Mouse (Mus musculus) heart, adult 2 months (tissue): ENCODE measurements around the gene Arid1a. TPM values are rescaled to one million over a fixed set of nuclear protein-coding genes. Genes with fewer than 3 reads are reported as not detected.

Experiments
- DNase-seq, 2 experiments: peaks; one replicate each; pipeline ENCODE4 v3.0.0; 2021
- H3K27ac ChIP-seq: fragments of 200-600 bp; 2 replicates; pipeline ENCODE4 v1.8.1; 2022
- H3K27me3 ChIP-seq: fragments of 200-500 bp; 2 replicates; pipeline ENCODE4 v1.6.1; 2012; ENCODE audit warnings: mild to moderate bottlenecking, low read length, inconsistent platforms, mixed read lengths; ENCODE audit not compliant: control insufficient read depth, insufficient read depth
- H3K36me3 ChIP-seq: fragments of 200-500 bp; 2 replicates; pipeline ENCODE4 v1.6.1; 2012; ENCODE audit warnings: low read length, inconsistent platforms; ENCODE audit not compliant: control insufficient read depth, insufficient read depth
- H3K4me1 ChIP-seq: fragments of 200-500 bp; 2 replicates; pipeline ENCODE4 v1.6.1; 2011; ENCODE audit warnings: low read length; ENCODE audit not compliant: control insufficient read depth, insufficient read depth
- H3K4me3 ChIP-seq: fragments of 200-600 bp; 2 replicates; pipeline ENCODE4 v1.8.1; 2022
- H3K79me2 ChIP-seq: fragments of 200-500 bp; replicated peaks from 2 replicates; pipeline ENCODE4 v1.6.1; 2012; ENCODE audit warnings: mild to moderate bottlenecking, inconsistent platforms, low read length, moderate library complexity, mixed read lengths; ENCODE audit not compliant: control insufficient read depth, insufficient read depth
- H3K9ac ChIP-seq: fragments of 200-500 bp; 2 replicates; pipeline ENCODE4 v1.6.1; 2012; ENCODE audit warnings: low read depth, mild to moderate bottlenecking, control low read depth, inconsistent platforms, low read length, mixed read lengths
- CTCF ChIP-seq: fragments of 200-600 bp; IDR thresholded peaks from 2 replicates; pipeline ENCODE4 v1.8.1; 2022; ENCODE audit warnings: antibody characterized with exemption, mild to moderate bottlenecking, moderate library complexity
- EP300 ChIP-seq: fragments of 200-500 bp; IDR thresholded peaks from 2 replicates; pipeline ENCODE4 v1.6.1; 2011; ENCODE audit warnings: low read depth, low read length, control low read depth; ENCODE audit not compliant: insufficient read depth
- POLR2A ChIP-seq: fragments of 200-500 bp; IDR thresholded peaks from 2 replicates; pipeline ENCODE4 v1.6.1; 2011; ENCODE audit warnings: mild to moderate bottlenecking, low read depth, low read length, control low read depth; ENCODE audit not compliant: insufficient read depth
- WGBS: fragments of 180-500 bp; shearing (Covaris S2); methylation state at CpG from one replicate; pipeline ENCODE4 v1.1.7; 2018; 5-methylcytosine and 5-hydroxymethylcytosine counted together
- intact Hi-C: fragments of 180-260 bp; cut with DNase I; formaldehyde crosslinking; loops from one replicate; pipeline ENCODE4 v1.15.1; 2025
- polyA plus RNA-seq: library from polyadenylated mRNA; depleted of rRNA; stranded (reverse); fragments of >200 nt; gene quantifications from 2 replicates; pipeline ENCODE4 v1.2.3, GENCODE M21; 2012
- total RNA-seq, 2 experiments: library from RNA; stranded (reverse); gene quantifications; 2 replicates each; pipeline ENCODE4 v1.2.3; 2021

Arid1a gene
- total and polyA plus RNA-seq, 3 experiments: 27.8 to 38.0 (median 34.2) TPM

DNA sequence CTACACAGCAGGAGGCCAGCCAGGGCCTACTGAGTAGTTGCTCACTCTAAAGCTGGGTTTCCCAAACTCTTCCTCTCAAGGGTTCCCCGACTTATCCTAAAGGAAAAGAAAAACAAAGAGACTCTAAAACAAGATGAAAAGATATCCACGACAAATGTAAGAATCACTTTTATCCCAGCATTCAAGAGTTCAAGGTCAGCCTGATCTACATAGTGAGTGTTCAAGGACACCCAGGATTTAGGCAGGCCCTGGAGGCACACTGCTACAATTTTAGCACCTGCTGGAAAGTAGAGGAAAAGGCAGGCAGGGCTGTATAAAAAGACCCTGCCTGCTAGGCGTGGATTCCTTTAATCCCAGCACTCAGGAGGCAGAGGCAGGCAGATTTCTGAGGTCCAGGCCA lies 12.6 kb upstream of the Arid1a start:
- no peaks in the 10 kb centered on the region for H3K27me3 ChIP-seq
- DNase-seq: no peak
- no peak overlapping the region for H3K9ac ChIP-seq
- H3K36me3 ChIP-seq: no peaks in the 10 kb centered on the region
- WGBS: 69% methylated on average over 3 of the region's 3 CpGs
- H3K4me1 ChIP-seq: no peaks in the 10 kb centered on the region
- no peak overlapping the region for H3K27ac ChIP-seq
- no peak overlapping the region for H3K4me3 ChIP-seq
- H3K79me2 ChIP-seq: no peaks in the 10 kb centered on the region
- intact Hi-C loops: no loop called here
- TF ChIP-seq EP300 (no peak), POLR2A (no peak), CTCF (no peak)

DNA sequence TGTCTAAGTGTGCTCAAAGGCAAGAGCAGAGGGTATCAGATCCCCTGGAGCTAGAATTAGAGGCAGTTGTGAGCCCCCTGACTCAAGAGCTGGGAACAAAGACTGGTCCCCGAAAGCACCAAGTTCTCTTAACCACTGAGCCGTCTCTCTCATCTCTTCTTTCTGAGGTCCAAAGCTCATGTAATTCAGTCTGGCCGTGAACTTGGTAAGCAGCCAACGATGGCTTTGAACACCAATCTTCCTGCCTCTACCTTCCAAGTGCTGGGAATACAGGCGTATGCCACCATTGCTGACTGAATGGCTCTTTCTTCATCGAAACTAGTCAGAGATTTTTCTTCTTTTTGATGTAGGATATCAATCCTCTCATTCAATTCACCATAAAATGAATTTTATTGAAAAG lies 6.5 kb upstream of the Arid1a start:
- TF ChIP-seq CTCF: no peak
- TF ChIP-seq POLR2A: no peak
- TF ChIP-seq EP300: no peak
- DNase-seq: no peak
- Histone ChIP-seq H3K9ac (no peak overlapping the region), H3K4me3 (no peak overlapping the region), H3K27ac (no peak overlapping the region), H3K4me1 (no peaks in the 10 kb centered on the region), H3K27me3 (no peaks in the 10 kb centered on the region), H3K79me2 (no peaks in the 10 kb centered on the region), H3K36me3 (no peaks in the 10 kb centered on the region)
- intact Hi-C loops: no loop called here
- 52% methylated on average over 6 of the region's 6 CpGs for WGBS

DNA sequence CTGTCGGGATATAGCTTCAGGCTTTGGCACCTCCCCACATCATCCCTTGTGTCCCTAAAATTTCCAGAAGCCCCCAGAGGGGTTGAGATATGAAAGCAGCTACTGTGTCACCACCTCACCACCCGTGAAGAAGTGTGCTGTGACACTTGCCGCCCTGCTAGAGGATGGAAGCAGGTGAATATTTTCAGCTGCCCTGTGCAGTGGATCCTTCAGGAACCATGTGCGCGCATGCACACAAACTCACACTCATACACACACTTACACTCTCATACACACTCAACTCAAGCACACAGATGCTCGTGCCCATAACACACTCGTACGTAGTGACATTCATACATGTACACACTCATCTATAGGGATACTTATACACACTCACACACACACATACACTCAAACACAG lies 3.1 kb upstream of the Arid1a start:
- no peaks in the 10 kb centered on the region for H3K27me3 ChIP-seq
- peaks cover 7% of the 10 kb centered on the region for H3K4me1 ChIP-seq
- intact Hi-C loops: no loop called here
- WGBS: 80% methylated on average over 8 of the region's 8 CpGs
- no peak overlapping the region for H3K27ac ChIP-seq
- H3K9ac ChIP-seq: no peak overlapping the region
- peaks cover 3% of the 10 kb centered on the region; the same call in 1 of the 2 replicates for H3K36me3 ChIP-seq
- TF ChIP-seq POLR2A: no peak
- TF ChIP-seq EP300: no peak
- no peaks in the 10 kb centered on the region for H3K79me2 ChIP-seq
- no peak overlapping the region for H3K4me3 ChIP-seq
- DNase-seq: no peak

DNA sequence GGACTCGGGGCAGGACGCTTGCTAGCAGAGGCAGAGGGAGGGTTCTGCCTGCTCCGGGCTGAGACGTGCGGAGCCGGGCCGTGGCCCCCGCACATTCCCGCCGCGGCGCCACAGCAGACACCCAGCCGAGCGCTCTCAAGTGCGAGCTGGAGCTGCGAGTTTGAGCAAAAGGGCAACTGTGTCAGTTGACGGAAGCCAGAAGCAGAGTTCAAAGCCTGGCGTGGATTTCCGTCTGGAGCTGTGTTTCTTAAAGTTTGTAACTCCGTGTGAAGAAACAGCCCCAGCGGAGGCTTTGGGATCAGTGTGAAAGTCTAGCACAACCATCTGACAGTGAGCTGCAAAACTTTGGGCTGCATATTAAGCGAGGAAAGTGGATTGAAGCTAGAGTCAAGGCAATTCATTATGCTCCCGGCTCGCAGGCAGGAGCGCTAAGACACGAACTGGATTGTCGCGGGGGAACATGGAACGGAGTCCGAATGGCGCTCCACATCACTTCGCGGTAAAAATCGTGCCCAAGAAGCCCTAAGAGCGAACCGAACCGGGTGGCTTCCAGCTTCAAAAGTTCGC lies 783 bp upstream of the Arid1a start:
- Histone ChIP-seq H3K27ac (peak overlapping the region; percentile 98), H3K27me3 (no peaks in the 10 kb centered on the region), H3K36me3 (peaks cover 3% of the 10 kb centered on the region; the same call in 1 of the 2 replicates), H3K4me1 (peaks cover 7% of the 10 kb centered on the region), H3K79me2 (peaks cover 3% of the 10 kb centered on the region), H3K4me3 (peak overlapping the region; percentile 66), H3K9ac (peak overlapping the region; percentile 84)
- peak; percentile 10; the same call in 1 of the 2 replicates for TF ChIP-seq CTCF
- TF ChIP-seq EP300: peak; percentile 86
- peak; percentile 82 for TF ChIP-seq POLR2A
- intact Hi-C loops: loop anchor here (1.0 kb wide), 2 partner anchors 28 to 84 kb away; no protein-coding TSS in a partner anchor
- DNase-seq: peak; percentile 91 to 92
- under 1% methylated on average over 38 of the region's 38 CpGs for WGBS

DNA sequence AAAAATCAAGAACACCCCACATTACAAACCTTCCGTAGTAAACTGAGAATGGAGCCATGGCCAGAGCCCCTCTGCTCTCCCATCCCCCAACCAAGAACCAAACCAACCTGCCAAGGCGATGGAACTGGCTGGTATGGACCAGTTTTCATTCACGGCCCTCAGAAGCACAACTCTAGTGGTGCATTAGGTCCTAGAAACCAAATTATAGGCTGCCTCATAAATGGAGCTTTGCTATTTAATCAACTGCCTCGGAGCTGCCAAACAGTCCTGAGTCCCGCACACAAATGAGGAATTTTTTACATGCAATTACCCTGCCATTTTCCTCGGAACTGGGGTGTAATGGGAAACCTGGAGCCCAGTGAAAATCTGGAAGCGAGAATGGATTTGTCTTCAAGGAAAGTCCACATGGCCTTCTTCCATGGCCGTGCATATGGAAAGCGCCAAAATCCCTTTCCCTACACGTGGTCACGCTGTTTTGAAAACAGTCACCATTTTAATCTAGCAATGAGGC lies 653 bp downstream of the Arid1a start:
- H3K4me3 ChIP-seq: peak overlapping the region; percentile 66
- peak overlapping the region; percentile 98 for H3K27ac ChIP-seq
- peaks cover 3% of the 10 kb centered on the region for H3K79me2 ChIP-seq
- H3K27me3 ChIP-seq: no peaks in the 10 kb centered on the region
- no peak overlapping the region for H3K9ac ChIP-seq
- peaks cover 9% of the 10 kb centered on the region for H3K4me1 ChIP-seq
- DNase-seq: no peak
- no peak for TF ChIP-seq POLR2A
- no peak for TF ChIP-seq EP300
- no peak for TF ChIP-seq CTCF
- peaks cover 3% of the 10 kb centered on the region; the same call in 1 of the 2 replicates for H3K36me3 ChIP-seq
- WGBS: 30% methylated on average over 11 of the region's 11 CpGs
- intact Hi-C loops: no loop called here
